Mouse (Mus musculus) layer of hippocampus, adult 9-10 months (tissue): ENCODE measurements around the gene Gm9913.

Experiments
- DNase-seq: peaks from one replicate; pipeline ENCODE4 v3.0.0; 2022; ENCODE audit warnings: low spot score

Gm9913 gene

DNA sequence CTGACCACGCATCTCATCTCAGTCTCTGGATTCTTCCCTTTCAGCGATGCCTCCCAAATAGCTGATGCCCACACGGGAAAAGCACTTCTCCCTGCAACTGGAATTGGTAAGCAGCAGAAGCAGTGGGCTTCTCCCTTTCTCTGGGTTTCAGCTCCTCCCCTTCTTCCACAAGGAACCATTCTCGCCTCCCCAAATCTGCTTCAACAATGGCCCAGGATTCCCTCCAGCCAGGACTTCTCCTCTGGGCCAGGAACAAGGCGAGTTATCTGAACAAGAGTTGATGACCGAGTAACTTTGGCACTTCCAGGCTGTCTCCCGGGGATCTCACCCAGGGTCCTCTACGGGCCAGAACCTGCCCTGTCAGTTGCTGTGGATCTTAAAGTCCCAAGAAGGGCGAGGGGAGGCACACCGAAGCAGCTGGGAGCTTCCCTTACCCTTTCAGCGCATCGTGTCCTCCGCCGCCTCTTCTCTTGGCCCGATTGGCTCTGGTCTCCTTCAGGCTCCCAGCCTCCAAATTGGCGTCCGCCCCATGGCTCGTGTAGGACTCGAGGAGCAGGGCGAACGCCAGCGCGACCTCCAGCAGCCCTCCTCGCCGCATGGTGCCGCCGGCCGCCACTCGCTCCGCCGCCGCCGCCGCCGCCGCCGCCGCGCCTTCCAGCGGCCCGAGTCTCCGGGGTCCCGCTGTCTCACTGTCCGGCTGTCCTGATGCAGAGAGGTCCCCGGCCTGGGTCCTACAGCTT is at the start of gene Gm9913:
TSS of gene Gm9913 (plus strand) at position 84 of the 740 bp plus-strand sequence.
- DNase-seq: no peak

DNA sequence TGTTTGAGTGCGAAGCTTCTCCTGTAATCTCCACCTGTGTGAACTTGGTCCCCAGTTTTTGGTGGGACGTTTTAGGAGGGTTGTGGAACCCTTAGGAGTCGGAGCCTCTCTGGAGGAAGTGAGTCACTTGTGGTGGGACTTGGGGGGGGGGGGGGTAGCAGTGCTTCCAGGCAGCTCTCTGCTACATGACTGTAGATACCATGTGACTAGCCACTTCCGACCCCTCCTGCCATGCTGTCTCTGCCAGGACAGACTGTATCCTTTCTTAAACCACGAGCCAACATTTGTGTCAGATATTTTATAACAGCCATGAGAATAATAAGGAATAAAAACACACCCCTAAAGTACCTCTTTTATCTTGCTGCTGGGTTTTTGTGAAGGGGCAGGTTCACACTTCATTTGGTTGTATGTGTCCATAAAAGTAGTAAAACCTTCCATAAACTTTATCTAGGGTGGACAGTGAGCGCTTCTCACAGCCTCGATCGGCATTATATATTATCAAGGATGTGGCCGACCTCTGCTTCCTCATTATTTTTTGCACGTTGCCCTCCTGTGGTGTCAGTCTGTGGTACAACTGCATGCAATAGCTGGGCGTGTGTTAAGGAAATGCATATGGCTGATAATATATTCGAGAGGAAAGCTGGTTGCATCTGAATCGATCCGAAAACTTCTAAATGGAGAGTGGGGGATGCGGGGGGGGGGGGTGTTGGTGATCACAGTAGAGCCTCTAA is 48.7 kb upstream of the Gm9913 start:
- no peak for DNase-seq

DNA sequence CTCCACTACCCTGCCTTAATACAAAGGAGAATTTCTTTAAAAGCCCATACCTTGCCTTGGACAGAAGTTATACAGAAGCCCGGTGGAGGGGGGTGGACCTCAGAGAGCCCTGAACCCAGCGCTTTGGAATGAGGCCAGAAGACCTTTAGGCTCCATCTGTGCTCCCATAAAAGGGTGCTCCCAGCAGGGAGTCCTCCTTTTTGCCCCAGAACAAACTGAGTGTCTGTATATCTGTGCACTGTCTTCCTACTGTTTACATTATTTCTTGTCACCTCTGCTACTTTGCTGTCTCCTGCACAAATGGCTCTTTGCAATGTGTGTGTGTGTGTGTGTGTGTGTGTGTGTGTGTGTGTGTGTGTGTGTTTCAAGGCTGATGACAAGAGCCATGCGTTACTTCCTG is 45.8 kb upstream of the Gm9913 start:
- DNase-seq: no peak

DNA sequence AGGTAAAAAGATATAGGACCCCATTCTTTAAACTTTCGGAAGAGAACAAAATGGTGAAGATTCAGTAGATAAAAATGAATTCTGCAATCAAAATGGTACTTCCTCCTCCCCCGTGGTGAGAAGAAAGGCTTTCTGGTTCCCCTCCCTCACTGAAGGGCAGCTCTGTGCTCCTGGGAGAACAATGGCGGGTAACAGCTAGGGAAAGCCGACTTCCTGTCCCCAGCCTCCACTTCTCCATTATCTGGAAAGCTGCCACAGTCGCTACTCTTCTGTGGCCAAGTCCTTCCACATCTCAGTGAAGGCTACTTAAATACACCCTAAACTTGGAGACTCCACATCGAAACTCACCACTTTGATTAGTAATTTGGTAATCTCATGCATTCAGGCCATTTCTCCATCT is 40.9 kb upstream of the Gm9913 start:
- DNase-seq: no peak

DNA sequence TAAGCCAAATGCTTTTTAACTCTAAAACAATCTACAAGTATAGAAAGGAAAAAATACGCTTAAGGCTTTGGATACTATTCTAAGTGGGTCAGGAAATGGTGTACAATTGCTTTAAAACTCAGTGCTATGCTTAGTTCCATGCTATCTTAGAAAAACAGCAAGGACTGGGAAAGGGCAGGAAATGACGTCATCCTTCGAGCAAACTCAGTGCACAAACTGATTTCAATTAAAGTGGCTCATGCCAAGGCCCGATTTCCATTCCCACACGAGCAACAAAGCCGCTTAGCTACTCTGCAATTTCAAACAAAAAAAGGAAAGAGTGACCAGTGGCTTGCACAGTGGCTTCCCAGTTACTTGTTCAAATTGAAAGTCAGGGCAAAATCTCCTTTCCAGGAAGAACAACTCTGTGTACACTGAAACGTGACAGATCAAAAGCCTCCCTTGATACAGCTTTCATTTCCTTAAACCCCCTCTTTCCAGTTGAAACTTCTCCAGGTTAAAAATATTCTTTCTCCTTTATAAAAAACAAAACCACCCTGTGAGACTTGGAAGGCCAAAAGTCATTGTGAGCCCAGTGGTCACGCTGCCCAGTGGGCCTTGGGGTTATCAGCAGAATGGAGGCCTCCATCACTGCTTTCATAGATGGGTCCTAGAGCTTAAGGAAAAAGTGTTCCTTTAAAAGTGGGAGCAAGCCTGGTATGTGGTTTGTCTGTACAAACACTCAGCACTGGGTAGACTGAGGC is 34.2 kb upstream of the Gm9913 start:
- no peak for DNase-seq

DNA sequence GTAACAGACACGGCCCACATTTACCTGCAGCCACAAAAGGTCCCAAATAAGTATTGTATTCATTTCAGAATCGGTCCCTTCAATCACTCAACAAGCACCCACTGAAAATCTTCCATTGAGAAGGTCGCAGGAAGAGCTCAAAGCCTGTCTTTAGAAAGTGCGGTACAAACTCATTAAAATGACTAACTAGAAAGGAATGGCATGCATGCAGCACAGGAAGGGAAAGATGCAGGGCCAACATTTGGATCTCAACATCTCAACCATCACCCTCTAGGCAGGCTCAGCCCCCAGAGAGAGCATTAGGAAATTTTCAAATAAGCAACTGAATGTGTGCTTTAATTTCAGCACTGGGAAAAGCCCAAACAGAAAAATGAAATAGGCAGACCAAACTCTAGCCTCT is 33.2 kb upstream of the Gm9913 start:
- DNase-seq: no peak

DNA sequence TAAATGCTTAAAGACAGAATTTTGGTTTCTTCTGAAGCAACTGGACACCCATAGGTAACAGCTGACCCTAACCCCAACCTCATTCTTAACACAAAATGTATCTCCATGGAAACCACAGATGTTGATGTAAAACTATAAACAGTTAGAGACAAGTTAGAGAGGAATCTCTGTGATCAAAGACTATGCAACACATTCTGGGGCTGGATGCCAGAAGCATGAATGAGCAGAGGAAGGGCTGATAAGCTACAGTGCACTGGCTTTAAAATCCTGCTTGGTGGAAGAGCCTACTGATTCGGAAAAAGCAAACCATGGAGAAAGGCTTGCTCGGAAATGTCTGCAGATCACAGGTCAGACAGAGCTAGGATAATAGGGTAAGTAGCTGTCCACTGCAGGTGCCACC is 31.7 kb upstream of the Gm9913 start:
- no peak for DNase-seq

DNA sequence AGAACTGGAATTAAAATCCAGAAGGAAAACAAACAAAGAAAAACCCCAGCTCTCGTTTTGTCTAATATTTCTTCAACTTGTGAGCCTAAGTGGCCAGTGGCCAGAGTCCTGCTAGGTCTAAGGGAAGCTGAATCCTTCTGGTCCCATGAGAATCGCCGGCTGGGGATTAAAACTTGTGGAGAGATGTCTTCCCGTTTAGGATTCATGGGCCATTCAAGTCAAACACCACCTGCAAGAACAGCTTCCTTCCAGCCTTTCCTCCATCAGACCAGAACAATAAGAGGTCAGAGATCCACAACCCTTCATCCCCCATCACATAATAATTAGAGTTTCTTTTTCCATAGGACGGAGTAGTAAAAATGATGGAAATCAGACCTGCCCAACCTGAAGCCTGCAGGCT is 30.2 kb upstream of the Gm9913 start:
- DNase-seq: no peak

DNA sequence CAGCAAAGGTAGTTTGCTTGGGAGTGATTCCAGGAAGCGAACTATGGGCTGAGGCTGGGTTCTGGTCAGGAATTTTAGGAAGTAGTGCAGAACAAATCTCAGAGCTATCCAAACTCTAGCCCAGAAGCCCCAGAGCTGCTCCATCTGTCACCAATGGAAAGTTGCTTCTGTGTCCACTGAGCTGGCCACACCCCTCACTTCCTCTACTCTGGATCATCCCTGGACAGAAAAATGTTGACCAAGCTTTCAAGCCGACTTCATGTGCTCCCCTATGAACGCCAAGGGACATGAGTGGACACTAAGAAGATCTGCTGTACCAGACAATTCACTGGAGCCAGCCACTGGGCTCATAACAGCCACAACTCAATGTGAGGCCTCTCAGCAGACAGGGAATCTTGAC is 28.7 kb upstream of the Gm9913 start:
- DNase-seq: no peak

DNA sequence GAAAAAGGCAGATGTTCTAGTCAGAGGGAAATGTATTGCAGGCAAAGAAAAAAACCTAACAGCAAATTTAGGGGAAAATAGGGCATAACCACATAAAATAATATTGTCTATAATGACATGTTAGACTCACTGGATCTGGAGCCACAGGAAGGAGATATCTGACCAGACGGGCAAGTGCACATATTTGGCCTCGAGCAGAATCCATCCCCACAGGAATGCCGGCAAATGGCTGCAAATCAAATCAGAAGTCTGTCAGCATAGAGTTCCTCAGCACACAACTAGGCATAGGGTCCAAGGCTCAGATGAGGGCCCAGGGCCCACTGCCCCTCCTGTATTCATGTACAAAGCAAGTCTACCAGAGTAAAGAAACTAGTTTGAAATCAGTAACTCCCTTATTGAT is 27.5 kb upstream of the Gm9913 start:
- no peak for DNase-seq

DNA sequence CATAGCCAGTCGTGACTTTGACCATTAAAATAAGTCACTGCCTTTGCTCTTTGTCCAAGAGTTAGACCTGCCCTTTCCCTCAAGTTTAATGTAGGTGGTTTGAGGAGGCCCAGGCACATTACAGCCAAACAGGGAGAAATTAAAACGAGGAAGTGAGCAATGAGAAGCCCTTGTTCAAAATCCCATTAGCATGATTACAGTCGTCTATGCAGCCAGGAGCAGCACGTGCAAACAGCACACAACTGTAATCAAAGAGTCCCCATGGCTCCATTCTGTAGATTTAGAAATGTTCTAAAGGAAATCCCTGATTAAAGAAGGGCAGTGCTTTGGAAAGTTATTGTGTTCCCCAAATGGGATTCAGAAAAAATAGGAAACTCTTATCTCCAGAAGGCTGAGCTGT is 26.2 kb upstream of the Gm9913 start:
- DNase-seq: no peak

DNA sequence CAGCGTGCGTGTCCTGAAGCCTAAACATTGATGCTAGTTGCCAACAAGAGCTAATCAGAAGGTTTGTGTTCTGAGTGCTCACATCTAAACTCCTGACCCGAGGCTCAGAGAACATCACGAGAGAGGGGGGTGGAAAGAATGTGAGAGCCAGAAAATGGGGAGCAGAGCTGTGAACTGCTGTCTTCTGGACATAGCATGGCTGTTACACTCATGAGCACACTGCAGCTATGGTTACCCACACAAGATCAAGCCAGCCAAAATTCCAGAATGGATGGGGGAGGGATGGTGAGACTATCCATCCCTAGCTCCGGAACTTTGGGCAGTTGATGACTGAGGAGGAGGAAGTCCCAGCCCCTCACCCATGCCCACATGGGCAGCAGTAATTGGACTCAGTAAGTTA is 24.8 kb upstream of the Gm9913 start:
- no peak for DNase-seq

DNA sequence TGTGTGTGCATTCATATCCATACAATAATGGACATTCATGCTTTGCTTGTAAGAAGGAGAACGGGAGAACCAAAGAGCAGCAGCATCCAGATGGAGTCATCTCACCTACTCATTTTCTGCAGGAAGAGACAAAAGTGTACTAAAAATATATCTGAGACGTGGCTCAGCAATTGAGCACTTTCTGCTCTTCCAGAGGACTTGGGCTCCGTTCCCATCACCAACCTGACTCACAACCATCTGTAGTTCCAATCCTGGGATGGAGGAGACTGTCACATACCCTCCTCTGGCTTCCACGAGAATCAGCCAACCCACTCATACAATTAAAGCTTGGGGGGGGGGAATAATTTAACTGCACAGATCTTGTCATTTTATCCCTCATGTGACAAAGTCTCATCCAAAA is 23.8 kb upstream of the Gm9913 start:
- DNase-seq: no peak

DNA sequence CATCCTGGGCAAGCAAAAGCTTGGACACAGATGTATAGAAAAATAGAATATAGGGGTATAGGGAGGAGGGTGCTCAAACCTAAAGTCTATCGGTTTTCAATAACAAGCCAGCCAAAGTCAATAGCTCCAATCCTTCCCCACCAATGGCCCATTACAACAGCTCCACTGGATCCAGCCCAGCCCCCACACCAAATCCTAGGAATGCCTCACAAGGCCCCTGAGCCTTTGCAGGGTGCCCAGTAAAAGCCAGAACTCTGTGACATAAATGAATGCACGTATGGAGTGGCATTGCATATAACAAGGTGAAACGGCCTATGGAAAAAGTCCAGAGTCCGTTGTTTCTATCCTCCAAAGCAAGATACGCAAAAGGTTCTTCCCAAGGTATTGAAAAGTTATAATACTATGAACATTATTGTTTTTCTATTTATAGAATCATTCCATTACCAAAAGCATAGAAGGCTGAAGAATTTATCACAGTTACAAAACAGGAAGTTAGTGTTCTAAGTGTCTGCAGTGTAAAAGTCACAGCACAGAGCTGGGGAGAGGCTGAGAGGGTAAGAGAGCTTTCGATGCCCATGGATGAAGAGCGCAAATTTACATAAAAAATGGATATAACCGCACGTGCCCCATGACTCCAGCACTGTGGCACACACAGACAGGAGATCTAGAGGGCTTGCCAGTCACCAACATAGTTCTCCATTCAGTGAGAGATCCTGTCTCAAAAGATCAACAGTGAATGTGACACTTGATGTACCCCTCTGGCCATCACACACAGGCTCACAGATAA is 23.2 kb upstream of the Gm9913 start:
- DNase-seq: no peak

DNA sequence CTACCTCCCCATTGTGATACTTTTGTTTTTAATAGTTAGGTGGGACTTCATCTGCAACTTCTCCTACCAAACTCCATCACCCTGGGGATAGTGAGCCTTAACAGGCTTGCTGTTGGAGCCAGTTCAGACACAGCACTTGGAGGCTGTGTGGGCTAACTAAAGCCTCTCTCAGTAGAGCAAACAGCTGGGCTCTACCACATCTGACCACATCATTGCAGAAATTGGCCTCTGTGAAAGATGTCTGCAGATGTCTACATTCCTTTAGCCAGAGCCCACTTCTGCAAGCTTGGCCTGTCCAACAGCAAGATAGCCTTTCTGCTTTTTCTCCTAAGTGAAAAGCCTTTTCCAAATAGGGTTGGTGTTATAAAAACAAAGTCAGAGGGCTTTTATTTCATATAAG is 20.7 kb upstream of the Gm9913 start:
- DNase-seq: no peak

DNA sequence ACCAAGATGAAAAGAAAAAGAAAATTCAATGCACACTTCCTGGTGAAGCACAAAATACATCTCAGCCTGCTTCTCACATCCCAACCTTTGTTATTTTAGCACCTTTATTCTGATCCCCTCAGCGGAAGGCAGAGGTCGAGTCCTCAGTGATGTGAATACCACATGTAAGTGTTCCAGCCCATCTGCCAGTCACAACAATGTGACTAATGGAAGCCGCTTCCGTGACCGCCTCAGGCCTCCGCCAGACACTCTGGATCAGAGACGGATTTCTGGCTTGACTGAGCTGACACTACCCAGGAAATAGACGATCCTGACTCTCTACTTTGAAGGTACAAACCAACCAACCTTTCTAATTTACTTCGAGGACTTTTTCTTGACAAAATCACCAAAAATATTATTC is 20.0 kb upstream of the Gm9913 start:
- no peak for DNase-seq

DNA sequence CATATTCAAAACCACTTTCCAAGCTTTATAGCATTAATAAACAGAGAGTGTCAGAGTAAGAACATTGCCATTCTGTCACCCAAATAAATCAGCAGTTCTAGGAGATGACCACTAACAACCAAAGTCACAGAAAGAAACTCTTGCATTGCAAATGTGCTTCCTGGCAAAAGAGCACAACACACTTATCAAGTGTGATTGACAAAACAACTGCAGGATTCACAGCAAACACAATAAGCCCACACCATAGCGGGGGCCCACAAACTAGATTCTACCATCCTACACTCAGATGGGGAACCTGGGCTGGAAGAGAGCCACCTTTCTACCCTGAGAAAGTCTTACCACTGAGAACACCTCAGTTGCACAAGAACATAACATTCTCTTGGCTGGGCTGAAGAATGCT is 14.9 kb upstream of the Gm9913 start:
- no peak for DNase-seq

DNA sequence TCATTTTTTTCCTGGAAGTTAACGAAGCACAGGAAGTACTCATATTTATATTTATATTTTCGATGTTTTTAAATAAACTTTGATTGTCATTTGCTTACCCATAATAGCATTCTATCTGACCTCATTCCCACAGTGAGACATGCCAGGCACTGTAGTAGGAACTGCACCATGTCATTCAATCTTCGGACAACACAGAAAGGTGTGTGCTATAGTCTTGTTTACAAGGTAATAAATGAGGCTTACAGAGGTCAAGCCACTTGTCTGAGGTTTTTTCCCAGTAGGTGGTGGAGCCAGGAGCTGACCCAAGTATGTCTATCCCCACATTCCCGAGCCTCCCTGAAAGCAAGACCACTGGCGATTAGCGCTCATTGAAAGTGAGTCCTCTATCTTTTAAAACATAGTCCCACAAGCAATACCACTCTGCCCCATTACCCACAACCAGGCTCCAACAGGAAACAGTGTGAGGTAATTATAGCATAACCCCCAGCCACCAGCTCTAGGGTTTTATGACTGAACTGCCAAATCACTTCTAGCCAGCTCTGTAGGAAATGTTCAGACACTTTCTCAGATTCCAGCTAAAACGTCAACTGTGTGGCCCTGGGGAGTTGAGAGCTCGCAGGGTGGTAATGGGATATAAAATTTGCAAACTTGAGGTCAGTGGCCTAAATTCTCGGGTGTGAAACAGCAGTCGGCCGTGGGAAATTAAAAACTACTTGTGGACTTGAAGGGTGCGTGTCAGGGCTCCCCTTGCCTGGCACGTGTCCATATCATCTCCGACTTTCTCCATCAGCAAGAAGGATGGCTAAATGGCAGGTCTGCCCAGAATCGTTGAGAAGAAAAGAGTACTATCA is 12.6 kb upstream of the Gm9913 start:
- DNase-seq: no peak

DNA sequence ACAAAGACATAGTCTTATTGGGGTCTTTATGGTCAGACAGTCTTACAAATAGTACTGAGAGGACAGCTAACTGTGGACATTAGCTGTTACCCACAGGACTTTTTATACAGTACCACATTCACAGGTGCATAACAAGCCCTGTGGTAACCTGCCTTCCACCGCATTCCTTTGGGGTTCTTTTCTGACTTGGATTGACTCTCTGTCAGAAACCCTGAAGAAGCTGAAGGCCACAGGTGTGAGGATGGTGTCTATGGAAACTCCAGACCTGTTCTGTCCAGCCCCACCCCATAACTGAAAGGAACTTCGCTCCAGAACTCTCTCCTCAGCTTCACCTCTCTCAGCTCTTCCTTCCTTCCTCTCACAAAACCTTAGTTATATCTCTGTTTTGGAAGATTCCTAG is 10.6 kb upstream of the Gm9913 start:
- no peak for DNase-seq

DNA sequence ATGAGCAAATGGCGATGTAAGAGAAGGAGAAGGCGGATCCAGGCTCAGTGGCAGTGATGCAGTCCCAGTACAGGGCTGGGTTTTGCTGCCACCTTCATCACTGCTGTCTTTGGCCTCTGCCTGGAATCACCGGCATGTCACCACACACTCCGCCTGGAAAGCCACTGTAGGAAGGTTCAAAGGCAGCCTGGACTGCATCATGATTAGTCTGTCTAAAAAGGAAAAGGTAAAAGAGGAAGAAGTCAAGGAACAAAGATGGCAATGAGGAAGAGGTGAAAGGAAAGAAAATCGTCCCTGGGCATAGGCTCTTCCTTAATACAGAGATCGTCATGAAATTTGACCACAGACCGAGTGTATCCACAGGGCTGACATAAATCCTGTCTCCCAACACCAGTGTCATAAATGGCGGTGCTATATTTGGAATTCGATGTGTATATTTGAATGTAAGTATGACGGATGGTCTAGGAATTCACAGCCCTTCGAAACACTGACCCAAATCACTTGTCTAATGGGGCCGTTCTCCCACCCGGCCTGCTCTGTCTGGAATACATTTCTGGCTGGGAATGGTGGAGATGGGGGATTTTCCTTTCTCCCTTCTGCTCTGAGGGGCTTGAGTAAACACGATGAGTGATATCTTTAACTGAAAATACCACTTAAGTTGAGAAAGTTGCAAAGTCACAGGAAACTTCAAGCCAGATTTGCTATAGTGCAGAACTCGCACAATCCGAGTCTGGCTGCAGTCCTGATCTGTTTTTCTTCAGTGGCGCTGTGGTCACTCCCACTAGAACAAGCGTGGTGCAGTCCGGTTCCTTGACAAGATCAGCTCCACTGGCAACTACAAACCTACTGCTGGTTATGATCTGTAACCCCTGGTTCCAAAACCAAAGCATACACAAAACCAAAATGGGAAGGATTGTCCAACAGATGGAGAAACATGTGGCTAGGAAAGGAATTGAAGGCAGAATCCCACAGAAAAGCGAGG is 9.8 kb upstream of the Gm9913 start:
- DNase-seq: no peak
